Mouse (Mus musculus) lung, adult 18-20 months (tissue): ENCODE results near the gene Urm1.
"Not testable (repeated sequence)": the region's sequence is repeated elsewhere in the genome, so short reads cannot be mapped to it uniquely, and the experiment has no call there.

Experiments
- DNase-seq, 2 experiments: peaks; one replicate each; pipeline ENCODE4 v3.0.0; 2022; ENCODE audit warnings: mixed read lengths in 2 of 2

Gene Urm1

GRCm38 (mm10) chr2:29820025-29820817, at the start of gene Urm1:
Urm1 (plus strand) TSS chr2:29820075.
- DNase-seq, result peak; percentile 50 to 58

- no peak for DNase-seq
These were observed 49.7 kb upstream of the Urm1 start for GRCm38 (mm10) chr2:29770162-29770561.

- no peak for DNase-seq
These were observed 48.0 kb upstream of the Urm1 start for GRCm38 (mm10) chr2:29771611-29772461.

- DNase-seq, result no peak
These were observed 46.6 kb upstream of the Urm1 start for GRCm38 (mm10) chr2:29773323-29773722.

GRCm38 (mm10) chr2:29781256-29781655, 38.6 kb upstream of the Urm1 start:
- not testable (repeated sequence) for DNase-seq

- DNase-seq, result peak in 1 of 2 experiments; percentile 17
These were observed 35.6 kb upstream of the Urm1 start for GRCm38 (mm10) chr2:29784290-29784689.

GRCm38 (mm10) chr2:29787104-29787917, 32.6 kb upstream of the Urm1 start, which contains the start of gene Coq4:
Coq4 (plus strand) TSS chr2:29787493.
- DNase-seq, result peak; percentile 89 to 93

- peak; percentile 85 to 88 for DNase-seq
These were observed 31.8 kb upstream of the Urm1 start, which contains the start of gene Trub2 for GRCm38 (mm10) chr2:29787937-29788681. Trub2 (minus strand) TSS chr2:29788502.

GRCm38 (mm10) chr2:29792772-29793487, 26.9 kb upstream of the Urm1 start:
- no peak for DNase-seq

GRCm38 (mm10) chr2:29802075-29802826, 17.6 kb upstream of the Urm1 start, which contains the start of gene Slc27a4:
Slc27a4 (plus strand) TSS chr2:29802634.
- peak; percentile 97 for DNase-seq

- DNase-seq, result peak in 1 of 2 experiments; percentile 21
These were observed 17.1 kb upstream of the Urm1 start for GRCm38 (mm10) chr2:29802827-29803201.

GRCm38 (mm10) chr2:29803400-29803831, 16.5 kb upstream of the Urm1 start:
- DNase-seq, result peak in 1 of 2 experiments; percentile 33

- DNase-seq, result no peak
These were observed 4.0 kb upstream of the Urm1 start for GRCm38 (mm10) chr2:29815678-29816371.

GRCm38 (mm10) chr2:29817426-29818232, 2.2 kb upstream of the Urm1 start:
- DNase-seq, result peak; percentile 78 to 81

GRCm38 (mm10) chr2:29819363-29819762, 512 bp upstream of the Urm1 start:
- no peak for DNase-seq

- DNase-seq, result no peak
These were observed 6.5 kb downstream of the Urm1 start for GRCm38 (mm10) chr2:29826318-29826925.

GRCm38 (mm10) chr2:29826926-29827708, 7.2 kb downstream of the Urm1 start:
- peak; percentile 97 to 98 for DNase-seq

GRCm38 (mm10) chr2:29827709-29828024, 7.8 kb downstream of the Urm1 start:
- DNase-seq, result no peak
